Comparison of ENCODE assay signal across 13 mouse cellular contexts in genomic region chr7:143375945-143376344, GRCm38 (mm10).
A peak's percentile ranks its signal among the peaks of the same experiment; 100 is the strongest.
DNase-seq lines count a peak whose midpoint lies in the region; ATAC-seq lines count a peak whose summit lies in the region.
"Had no signal": no experiment of that assay in that cellular context is flagged by ENCODE, and none has a peak within 500 bp of the region (broad histone marks: within the 10 kb centered on the region; RNA-seq: fewer than 3 reads in every experiment).

No protein-coding gene starts in this region.

- H3K27ac ChIP-seq in kidney, embryonic 14.5 days (ENCODE audit: low read depth, low read length), result no peak overlapping the region
- peak overlapping the region; percentile 82 for H3K27ac ChIP-seq in embryonic facial prominence, embryonic 14.5 days (replicated peaks; ENCODE audit: low read depth, low read length)
- H3K27ac ChIP-seq in heart, embryonic 15.5 days, result peak overlapping the region; percentile 57
- H3K27ac ChIP-seq: intestine, embryonic 15.5 days; stomach, embryonic 15.5 days had no signal

- no peaks in the 10 kb centered on the region for H3K27me3 ChIP-seq in kidney, embryonic 14.5 days (ENCODE audit: control insufficient read depth, insufficient read depth, low read length)
- H3K27me3 ChIP-seq in embryonic facial prominence, embryonic 14.5 days (replicated peaks; ENCODE audit: control insufficient read depth, insufficient read depth, low read length), result no peaks in the 10 kb centered on the region
- no peaks in the 10 kb centered on the region for H3K27me3 ChIP-seq in heart, embryonic 15.5 days
- H3K27me3 ChIP-seq: intestine, embryonic 15.5 days; stomach, embryonic 15.5 days had no signal

- ATAC-seq in kidney, embryonic 14.5 days (ENCODE audit: low FRiP score, low TSS enrichment), result 0 out of 2 replicates have a peak, but pooled peaks have one; percentile 48
- ATAC-seq in embryonic facial prominence, embryonic 14.5 days (ENCODE audit: low read depth), result peak; percentile 67
- peak; percentile 48; the same call in 1 of the 2 replicates for ATAC-seq in heart, embryonic 15.5 days (replicated peaks; ENCODE audit: insufficient number of reproducible peaks, insufficient read depth, low FRiP score, low read depth)
- ATAC-seq: intestine, embryonic 15.5 days had no signal

- H3K4me1 ChIP-seq in kidney, embryonic 14.5 days (ENCODE audit: control insufficient read depth, insufficient read depth, low read length), result peaks cover 5% of the 10 kb centered on the region; the same call in 1 of the 2 replicates
- peaks cover 23% of the 10 kb centered on the region for H3K4me1 ChIP-seq in embryonic facial prominence, embryonic 14.5 days (ENCODE audit: control insufficient read depth, insufficient read depth, low read length)
- peaks cover 47% of the 10 kb centered on the region for H3K4me1 ChIP-seq in heart, embryonic 15.5 days (replicated peaks)

- H3K36me3 ChIP-seq in kidney, embryonic 14.5 days (ENCODE audit: control insufficient read depth, insufficient read depth, low read length), result no peaks in the 10 kb centered on the region
- H3K36me3 ChIP-seq in embryonic facial prominence, embryonic 14.5 days (ENCODE audit: control insufficient read depth, insufficient read depth, low read length), result no peaks in the 10 kb centered on the region
- no peaks in the 10 kb centered on the region for H3K36me3 ChIP-seq in heart, embryonic 15.5 days
- H3K36me3 ChIP-seq: intestine, embryonic 15.5 days; midbrain, embryonic 10.5 days; stomach, embryonic 15.5 days had no signal

- no peak overlapping the region for H3K9ac ChIP-seq in kidney, embryonic 14.5 days (ENCODE audit: low read depth, low read length)
- no peak overlapping the region for H3K9ac ChIP-seq in embryonic facial prominence, embryonic 14.5 days (ENCODE audit: low read depth, low read length)
- no peak overlapping the region for H3K9ac ChIP-seq in heart, embryonic 15.5 days
- H3K9ac ChIP-seq: intestine, embryonic 15.5 days; stomach, embryonic 15.5 days had no signal

- H3K4me2 ChIP-seq in kidney, embryonic 14.5 days (replicated peaks; ENCODE audit: low read depth, low read length), result no peak overlapping the region
- H3K4me2 ChIP-seq in embryonic facial prominence, embryonic 14.5 days (ENCODE audit: low read depth, low read length), result no peak overlapping the region
- H3K4me2 ChIP-seq in heart, embryonic 15.5 days, result no peak overlapping the region
- H3K4me2 ChIP-seq: intestine, embryonic 15.5 days; stomach, embryonic 15.5 days had no signal

- no peaks in the 10 kb centered on the region for H3K9me3 ChIP-seq in kidney, embryonic 14.5 days (ENCODE audit: control insufficient read depth, low read length)
- no peaks in the 10 kb centered on the region for H3K9me3 ChIP-seq in embryonic facial prominence, embryonic 14.5 days (ENCODE audit: control insufficient read depth, low read length)
- no peaks in the 10 kb centered on the region for H3K9me3 ChIP-seq in heart, embryonic 15.5 days (replicated peaks)
- H3K9me3 ChIP-seq: intestine, embryonic 15.5 days; midbrain, embryonic 10.5 days; stomach, embryonic 15.5 days had no signal

- WGBS in kidney, embryonic 14.5 days, result 74% methylated on average over 16 of the region's 16 CpGs
- WGBS in embryonic facial prominence, embryonic 14.5 days, result 55% methylated on average over 16 of the region's 16 CpGs
- WGBS in heart, embryonic 15.5 days, result 71% methylated on average over 16 of the region's 16 CpGs

- no peak overlapping the region for H3K4me3 ChIP-seq in kidney, embryonic 14.5 days (ENCODE audit: low read length)
- no peak overlapping the region for H3K4me3 ChIP-seq in embryonic facial prominence, embryonic 14.5 days (ENCODE audit: low read depth, low read length)
- H3K4me3 ChIP-seq in heart, embryonic 15.5 days, result no peak overlapping the region
- H3K4me3 ChIP-seq: intestine, embryonic 15.5 days; midbrain, embryonic 10.5 days; stomach, embryonic 15.5 days had no signal

- no peak for DNase-seq in kidney, adult 11 months
- DNase-seq in embryonic facial prominence, embryonic 14.5 days (ENCODE audit: low spot score), result peak; percentile 76
- peak; percentile 50 to 54 for DNase-seq in kidney, postnatal 4 days
- DNase-seq in cerebellum, postnatal 36 days, result no peak
- no peak for DNase-seq in embryo, embryonic 9.5 days (ENCODE audit: extremely low spot score)
- DNase-seq in ovary, adult 18-20 months (ENCODE audit: low spot score), result no peak
- DNase-seq: adrenal gland, adult 8-10 months; lung, postnatal 10 days had no signal

Comparison
In these comparisons a context has a peak if more than half of its experiments do, and no peak if none do; other contexts are left out.
1. DNase-seq: peak in embryonic facial prominence, embryonic 14.5 days (single experiment) and kidney, postnatal 4 days (2 of 2); none in kidney, adult 11 months (single experiment), cerebellum, postnatal 36 days (0 of 2), embryo, embryonic 9.5 days (single experiment) and ovary, adult 18-20 months (single experiment).
2. Peak in every context shown above with its lines, with median percentiles within 50 percentile points of each other: ATAC-seq.